Mouse (Mus musculus) hindbrain, embryonic 10.5 days (tissue): ENCODE measurements at regions not wholly inside any gene's neighbourhood (a gene's known extent, or its start where the extent isn't known, plus 50 kb on each side); places are given as distances from the start of the nearest gene placed in this dataset.

Source experiments
- DNase-seq: peaks from one replicate; pipeline ENCODE4 v3.0.0-alpha.2; 2017; ENCODE audit warnings: low spot score
- H3K27ac ChIP-seq: fragments of 300-500 bp; sonication (generic); 2 replicates; pipeline ENCODE4 v1.5.1; 2016; ENCODE audit warnings: mild to moderate bottlenecking, moderate library complexity
- H3K27me3 ChIP-seq: fragments of 300-500 bp; sonication (generic); 2 replicates; pipeline ENCODE4 v1.6.1; 2016; ENCODE audit warnings: mild to moderate bottlenecking; ENCODE audit not compliant: poor library complexity, insufficient read depth, severe bottlenecking
- H3K36me3 ChIP-seq: fragments of 300-500 bp; sonication (generic); 2 replicates; pipeline ENCODE4 v1.6.1; 2016; ENCODE audit warnings: mild to moderate bottlenecking, moderate library complexity
- H3K4me1 ChIP-seq: fragments of 300-500 bp; sonication (generic); replicated peaks from 2 replicates; pipeline ENCODE4 v1.6.1; 2016; ENCODE audit warnings: mild to moderate bottlenecking
- H3K4me3 ChIP-seq: fragments of 300-500 bp; sonication (generic); 2 replicates; pipeline ENCODE4 v1.5.1; 2016; ENCODE audit warnings: mild to moderate bottlenecking, moderate library complexity
- H3K9me3 ChIP-seq: fragments of 300-500 bp; sonication (generic); 2 replicates; pipeline ENCODE4 v1.6.1; 2016; ENCODE audit warnings: mild to moderate bottlenecking, moderate library complexity
- WGBS: fragments of 180-500 bp; shearing (Covaris S2); methylation state at CpG from one replicate; pipeline ENCODE4 v1.1.7; 2016; 5-methylcytosine and 5-hydroxymethylcytosine counted together

GRCm38 (mm10) chr2:124718985-124719384, 348.9 kb upstream of the Slc24a5 start:
- no peaks in the 10 kb centered on the region for H3K9me3 ChIP-seq
- 74% methylated on average over 9 of the region's 9 CpGs for WGBS
- no peak overlapping the region for H3K27ac ChIP-seq
- H3K4me1 ChIP-seq = no peaks in the 10 kb centered on the region
- H3K36me3 ChIP-seq = no peaks in the 10 kb centered on the region
- no peak overlapping the region for H3K4me3 ChIP-seq
- no peaks in the 10 kb centered on the region for H3K27me3 ChIP-seq
- DNase-seq = no peak

DNA sequence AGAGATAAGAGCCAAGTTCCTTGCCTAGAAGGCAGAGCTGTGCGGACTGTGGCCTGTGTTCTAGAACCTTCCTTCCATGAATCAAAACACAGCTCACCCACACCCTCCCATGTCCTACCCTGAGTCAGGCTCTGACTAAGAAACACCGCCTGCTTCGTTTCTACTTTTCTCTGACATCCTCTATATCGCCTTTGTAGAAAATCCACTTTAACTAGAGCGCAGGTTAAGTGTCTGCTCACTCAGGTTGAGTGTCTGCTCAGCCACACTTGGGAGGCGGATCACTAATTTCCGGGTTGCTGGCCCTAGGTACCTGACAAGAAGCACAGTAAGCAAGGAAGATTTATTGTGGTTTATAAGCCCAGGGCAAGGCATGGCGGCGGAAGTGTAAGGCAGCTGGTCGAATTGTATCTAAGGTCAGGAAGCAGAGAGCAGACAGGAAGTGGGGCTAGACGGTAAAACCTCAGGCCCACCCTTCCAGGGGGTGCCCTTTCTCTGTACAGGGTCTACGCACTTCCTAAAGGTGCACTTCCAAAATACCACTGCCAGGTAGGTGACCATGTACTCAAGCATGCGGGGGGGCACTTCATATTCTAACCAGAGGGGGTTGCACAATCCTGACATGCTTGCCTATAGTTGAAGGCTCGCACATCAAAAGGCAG, 348.0 kb upstream of the Slc24a5 start:
- Histone ChIP-seq H3K4me1 (peaks cover 2% of the 10 kb centered on the region), H3K27me3 (no peaks in the 10 kb centered on the region), H3K4me3 (no peak overlapping the region), H3K36me3 (no peaks in the 10 kb centered on the region), H3K9me3 (no peaks in the 10 kb centered on the region), H3K27ac (no peak overlapping the region)
- no peak for DNase-seq
- 84% methylated on average over 14 of the region's 14 CpGs for WGBS

- DNase-seq = no peak
- H3K9me3 ChIP-seq = no peaks in the 10 kb centered on the region
- H3K4me3 ChIP-seq = no peak overlapping the region
- H3K27me3 ChIP-seq = no peaks in the 10 kb centered on the region
- no peaks in the 10 kb centered on the region for H3K36me3 ChIP-seq
- 80% methylated on average over 14 of the region's 14 CpGs for WGBS
- H3K4me1 ChIP-seq = peaks cover 6% of the 10 kb centered on the region
- no peak overlapping the region for H3K27ac ChIP-seq
Observed at GRCm38 (mm10) chr2:124720593-124721445, 347.1 kb upstream of the Slc24a5 start.

- Histone ChIP-seq H3K36me3 (no peaks in the 10 kb centered on the region), H3K4me3 (no peak overlapping the region), H3K27me3 (no peaks in the 10 kb centered on the region), H3K4me1 (peaks cover 6% of the 10 kb centered on the region), H3K27ac (no peak overlapping the region), H3K9me3 (no peaks in the 10 kb centered on the region)
- no peak for DNase-seq
- 80% methylated on average over 4 of the region's 4 CpGs for WGBS
Observed at GRCm38 (mm10) chr2:124724171-124724570, 343.8 kb upstream of the Slc24a5 start.

GRCm38 (mm10) chr2:124724827-124725480, 343.0 kb upstream of the Slc24a5 start:
- WGBS = 75% methylated on average over 5 of the region's 5 CpGs
- DNase-seq = no peak
- no peaks in the 10 kb centered on the region for H3K27me3 ChIP-seq
- peaks cover 6% of the 10 kb centered on the region for H3K4me1 ChIP-seq
- no peaks in the 10 kb centered on the region for H3K36me3 ChIP-seq
- no peak overlapping the region; the same call in 1 of the 2 replicates for H3K27ac ChIP-seq
- H3K4me3 ChIP-seq = no peak overlapping the region
- H3K9me3 ChIP-seq = no peaks in the 10 kb centered on the region

GRCm38 (mm10) chr2:124727979-124728378, 339.9 kb upstream of the Slc24a5 start:
- H3K4me3 ChIP-seq = no peak overlapping the region
- 93% methylated on average over 5 of the region's 5 CpGs for WGBS

DNA sequence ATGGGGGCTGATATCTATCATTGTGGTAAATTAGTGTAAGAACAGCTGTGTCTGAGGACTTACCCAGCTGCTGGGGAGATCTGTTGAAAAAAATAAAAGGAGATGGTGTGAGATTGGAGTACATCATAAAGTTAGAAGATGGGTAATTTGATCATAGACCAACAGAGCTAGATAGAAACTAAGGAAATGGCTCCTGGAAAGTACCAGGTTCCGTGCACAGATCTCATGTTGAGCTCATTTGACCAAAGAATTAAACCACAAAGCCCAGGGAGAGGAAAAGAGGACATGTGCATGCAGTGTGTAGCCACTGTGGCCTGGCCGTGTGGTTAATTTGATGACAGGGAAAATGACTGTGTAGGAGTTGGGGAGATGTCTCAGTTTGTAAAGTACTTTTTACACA, 335.3 kb upstream of the Slc24a5 start:
- 81% methylated on average over 2 of the region's 2 CpGs for WGBS
- H3K4me3 ChIP-seq = no peak overlapping the region

More at GRCm38 (mm10) chr2:124727979-124728378, 339.9 kb upstream of the Slc24a5 start:
- DNase-seq = no peak
- Histone ChIP-seq H3K4me1 (peaks cover 6% of the 10 kb centered on the region), H3K9me3 (no peaks in the 10 kb centered on the region), H3K27ac (no peak overlapping the region), H3K36me3 (no peaks in the 10 kb centered on the region), H3K27me3 (no peaks in the 10 kb centered on the region)

DNA sequence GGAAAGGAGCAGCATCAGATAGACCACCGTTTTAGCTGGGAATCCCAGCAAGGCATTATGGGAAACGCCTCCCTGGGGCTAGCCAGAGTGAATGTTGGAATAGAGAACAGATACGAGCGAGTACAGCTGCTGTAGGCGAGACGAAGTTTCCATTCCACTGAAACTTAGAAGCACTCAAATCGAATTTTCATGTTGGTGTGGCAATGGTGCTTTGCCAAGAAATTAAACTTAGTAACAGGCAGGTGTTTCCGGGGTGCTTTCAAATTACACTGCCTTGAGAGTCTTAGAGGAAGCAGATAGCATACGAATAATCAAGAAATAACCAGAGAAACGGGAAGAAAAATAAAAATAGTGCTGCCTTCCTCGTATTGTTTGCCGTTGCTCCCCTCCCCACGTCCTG, 327.1 kb upstream of the Slc24a5 start:
- H3K27me3 ChIP-seq = no peaks in the 10 kb centered on the region
- DNase-seq = no peak

More for the DNA sequence above, 335.3 kb upstream of the Slc24a5 start:
- Histone ChIP-seq H3K4me1 (no peaks in the 10 kb centered on the region), H3K27ac (no peak overlapping the region), H3K9me3 (no peaks in the 10 kb centered on the region), H3K27me3 (no peaks in the 10 kb centered on the region), H3K36me3 (no peaks in the 10 kb centered on the region)
- DNase-seq = no peak

DNA sequence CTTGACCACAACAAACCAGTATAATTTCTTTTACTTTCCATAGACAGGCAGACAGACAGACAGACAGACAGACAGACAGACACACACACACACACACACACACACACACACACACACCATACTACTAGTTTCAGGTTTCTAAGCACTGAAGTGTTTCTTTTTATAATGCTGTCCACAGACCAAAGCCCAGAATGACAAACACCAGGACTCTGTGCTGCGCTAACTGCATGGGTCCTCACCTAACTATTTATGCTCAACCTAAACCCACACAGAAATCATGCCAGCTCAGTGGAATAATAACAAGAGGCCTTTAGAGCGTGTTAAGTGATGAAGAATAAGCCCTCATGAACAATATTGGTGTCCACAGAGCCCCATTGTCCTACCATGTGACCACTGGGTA, 325.0 kb upstream of the Slc24a5 start:
- no peaks in the 10 kb centered on the region for H3K27me3 ChIP-seq
- H3K4me1 ChIP-seq = peaks cover 3% of the 10 kb centered on the region; the same call in 1 of the 2 replicates
- no peak for DNase-seq
- no peak overlapping the region for H3K27ac ChIP-seq
- no peak overlapping the region for H3K4me3 ChIP-seq
- no peaks in the 10 kb centered on the region for H3K36me3 ChIP-seq
- 86% methylated on average over 2 of the region's 2 CpGs for WGBS
- H3K9me3 ChIP-seq = no peaks in the 10 kb centered on the region

More for the DNA sequence above, 327.1 kb upstream of the Slc24a5 start:
- 69% methylated on average over 13 of the region's 13 CpGs for WGBS
- H3K4me1 ChIP-seq = peaks cover 3% of the 10 kb centered on the region; the same call in 1 of the 2 replicates
- no peaks in the 10 kb centered on the region for H3K36me3 ChIP-seq
- no peaks in the 10 kb centered on the region for H3K9me3 ChIP-seq
- H3K4me3 ChIP-seq = no peak overlapping the region
- no peak overlapping the region for H3K27ac ChIP-seq

- no peak overlapping the region for H3K27ac ChIP-seq
- 84% methylated on average over 2 of the region's 2 CpGs for WGBS
- DNase-seq = no peak
- no peaks in the 10 kb centered on the region for H3K27me3 ChIP-seq
- H3K9me3 ChIP-seq = no peaks in the 10 kb centered on the region
- H3K36me3 ChIP-seq = no peaks in the 10 kb centered on the region
- no peak overlapping the region for H3K4me3 ChIP-seq
- H3K4me1 ChIP-seq = peaks cover 3% of the 10 kb centered on the region; the same call in 1 of the 2 replicates
Observed at GRCm38 (mm10) chr2:124745045-124745444, 322.9 kb upstream of the Slc24a5 start.

GRCm38 (mm10) chr2:124747119-124747518, 320.8 kb upstream of the Slc24a5 start:
- no peak for DNase-seq
- Histone ChIP-seq H3K9me3 (no peaks in the 10 kb centered on the region), H3K4me3 (no peak overlapping the region), H3K27me3 (no peaks in the 10 kb centered on the region), H3K4me1 (peaks cover 3% of the 10 kb centered on the region; the same call in 1 of the 2 replicates), H3K36me3 (no peaks in the 10 kb centered on the region), H3K27ac (no peak overlapping the region)
- WGBS = 87% methylated on average over 1 of the region's 1 CpGs

GRCm38 (mm10) chr2:124747627-124748026, 320.3 kb upstream of the Slc24a5 start:
- 89% methylated on average over 4 of the region's 4 CpGs for WGBS
- peaks cover 3% of the 10 kb centered on the region; the same call in 1 of the 2 replicates for H3K4me1 ChIP-seq
- no peak overlapping the region for H3K4me3 ChIP-seq
- H3K9me3 ChIP-seq = no peaks in the 10 kb centered on the region
- H3K27ac ChIP-seq = no peak overlapping the region
- no peak for DNase-seq
- H3K36me3 ChIP-seq = no peaks in the 10 kb centered on the region
- no peaks in the 10 kb centered on the region for H3K27me3 ChIP-seq

DNA sequence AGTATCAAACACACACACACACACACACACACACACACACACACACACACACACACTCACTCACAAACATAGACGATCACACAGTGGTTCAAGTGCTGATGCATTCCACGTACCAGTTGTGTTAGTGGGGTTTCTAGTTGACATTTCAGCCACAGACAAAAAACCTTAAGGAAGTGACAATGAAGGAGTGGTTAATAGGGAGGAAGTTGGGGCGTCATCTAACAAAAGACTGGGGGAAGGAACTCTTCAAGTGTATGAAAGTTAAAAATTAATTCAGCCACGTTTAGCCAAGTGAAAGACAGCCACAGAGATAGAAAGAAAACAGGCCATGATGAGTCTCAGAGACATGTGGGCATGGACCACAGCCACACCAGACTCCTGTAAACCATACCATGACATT, 316.1 kb upstream of the Slc24a5 start:
- no peak for DNase-seq
- Histone ChIP-seq H3K4me1 (no peaks in the 10 kb centered on the region), H3K4me3 (no peak overlapping the region), H3K9me3 (no peaks in the 10 kb centered on the region), H3K27ac (no peak overlapping the region), H3K27me3 (no peaks in the 10 kb centered on the region), H3K36me3 (no peaks in the 10 kb centered on the region)
- WGBS = 81% methylated on average over 4 of the region's 4 CpGs
